Mouse (Mus musculus) midbrain, embryonic 14.5 days (tissue): ENCODE measurements around the gene Cpd. TPM values are rescaled to one million over a fixed set of nuclear protein-coding genes. Genes with fewer than 3 reads are reported as not detected.

Source experiments
- ATAC-seq: fragments of 200-750 bp; cut with Nextera tagmentation; 2 replicates; pipeline ENCODE4 v1.8.0; 2017; ENCODE audit warnings: moderate number of reproducible peaks, moderate library complexity; ENCODE audit not compliant: low FRiP score, low TSS enrichment
- DNase-seq: peaks from one replicate; pipeline ENCODE4 v3.0.0-alpha.2; 2015
- H3K27ac ChIP-seq: fragments of 300-500 bp; sonication (generic); replicated peaks from 2 replicates; pipeline ENCODE4 v1.5.1; 2014; ENCODE audit warnings: mild to moderate bottlenecking, low read depth, low read length, moderate library complexity
- H3K27me3 ChIP-seq: fragments of 300-500 bp; sonication (generic); 2 replicates; pipeline ENCODE4 v1.6.1; 2014; ENCODE audit warnings: low read length, control low read depth, mixed read lengths; ENCODE audit not compliant: control insufficient read depth, insufficient read depth
- H3K36me3 ChIP-seq: fragments of 300-500 bp; sonication (generic); 2 replicates; pipeline ENCODE4 v1.6.1; 2014; ENCODE audit warnings: low read length, control low read depth; ENCODE audit not compliant: control insufficient read depth, insufficient read depth
- H3K4me1 ChIP-seq: fragments of 300-500 bp; sonication (generic); 2 replicates; pipeline ENCODE4 v1.6.1; 2014; ENCODE audit warnings: mild to moderate bottlenecking, antibody characterized with exemption, low read length, control low read depth; ENCODE audit not compliant: control insufficient read depth, insufficient read depth
- H3K4me2 ChIP-seq: fragments of 300-500 bp; sonication (generic); 2 replicates; pipeline ENCODE4 v1.6.1; 2014; ENCODE audit warnings: mild to moderate bottlenecking, low read length, moderate library complexity
- H3K4me3 ChIP-seq: fragments of 300-500 bp; sonication (generic); replicated peaks from 2 replicates; pipeline ENCODE4 v1.5.1; 2014; ENCODE audit warnings: low read depth, low read length
- H3K9ac ChIP-seq: fragments of 300-500 bp; sonication (generic); replicated peaks from 2 replicates; pipeline ENCODE4 v1.6.1; 2014; ENCODE audit warnings: mild to moderate bottlenecking, low read length, moderate library complexity
- H3K9me3 ChIP-seq: fragments of 300-500 bp; sonication (generic); 2 replicates; pipeline ENCODE4 v1.6.1; 2016; ENCODE audit warnings: low read length, control low read depth, mixed read lengths; ENCODE audit not compliant: control insufficient read depth
- WGBS: fragments of 180-500 bp; shearing (Covaris S2); extraction: QIAGEN DNeasy Blood & Tissue Kit; methylation state at CpG from one replicate; pipeline ENCODE4 v1.1.7; 2014; 5-methylcytosine and 5-hydroxymethylcytosine counted together
- polyA plus RNA-seq: library from polyadenylated mRNA; unstranded; fragments of >200 nt; fragmentation: Nextera tagmentation; extraction: Ambion mirVana; gene quantifications from 2 replicates; pipeline ENCODE4 v1.2.1, GENCODE M21; 2014

Gene Cpd
- polyA plus RNA-seq, 1 experiment from 2014 or later, result 11.8 TPM

DNA sequence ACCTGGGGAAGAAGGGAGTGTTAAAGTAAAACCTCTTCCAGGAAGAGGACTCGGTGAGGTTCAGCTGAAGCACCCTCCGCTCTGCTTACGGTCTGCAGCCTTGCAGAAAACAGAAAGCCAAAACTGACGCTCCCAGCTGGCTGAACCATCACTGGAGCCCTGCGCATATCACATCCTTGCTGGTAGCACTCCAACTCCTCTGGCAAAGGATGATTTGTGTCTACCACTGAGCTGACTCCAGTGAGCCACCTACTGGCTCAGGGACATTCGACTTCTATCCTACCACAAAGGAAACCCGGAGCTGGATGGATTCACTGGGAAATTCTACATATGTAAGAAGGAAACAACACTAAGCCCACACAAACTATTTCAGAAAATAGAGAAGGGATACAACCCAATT, 102.3 kb downstream of the Cpd start:
- Histone ChIP-seq H3K4me1 (no peaks in the 10 kb centered on the region), H3K27me3 (no peaks in the 10 kb centered on the region), H3K4me3 (no peak overlapping the region), H3K9me3 (no peaks in the 10 kb centered on the region), H3K4me2 (no peak overlapping the region), H3K27ac (no peak overlapping the region), H3K36me3 (peaks cover 54% of the 10 kb centered on the region), H3K9ac (no peak overlapping the region)
- 82% methylated on average over 7 of the region's 7 CpGs for WGBS
- peak; percentile 65 for DNase-seq
- no peak for ATAC-seq

DNA sequence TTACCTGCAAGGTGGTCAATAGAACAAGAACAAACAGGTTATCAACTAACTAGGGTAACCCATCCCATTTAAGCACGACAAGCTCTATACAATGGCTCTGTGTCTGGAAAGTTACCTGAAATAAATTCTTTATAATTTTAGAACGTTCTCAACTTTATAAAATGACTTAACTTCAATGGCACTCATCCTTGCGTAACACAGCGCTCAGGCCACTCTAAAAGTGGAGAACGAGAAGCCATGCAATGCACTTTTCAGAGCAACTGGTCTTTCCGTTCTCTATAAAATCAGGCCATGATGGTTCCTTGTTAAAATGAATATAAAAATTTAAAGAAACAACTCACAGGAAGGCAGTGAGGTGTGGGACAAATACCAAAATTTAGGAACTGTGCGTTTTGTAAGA, 104.3 kb downstream of the Cpd start:
- Histone ChIP-seq H3K9me3 (no peaks in the 10 kb centered on the region), H3K27me3 (no peaks in the 10 kb centered on the region), H3K4me1 (no peaks in the 10 kb centered on the region), H3K27ac (no peak overlapping the region), H3K4me2 (no peak overlapping the region), H3K4me3 (no peak overlapping the region), H3K9ac (no peak overlapping the region), H3K36me3 (peaks cover 34% of the 10 kb centered on the region)
- DNase-seq, result no peak
- no peak for ATAC-seq
- 96% methylated on average over 7 of the region's 7 CpGs for WGBS

DNA sequence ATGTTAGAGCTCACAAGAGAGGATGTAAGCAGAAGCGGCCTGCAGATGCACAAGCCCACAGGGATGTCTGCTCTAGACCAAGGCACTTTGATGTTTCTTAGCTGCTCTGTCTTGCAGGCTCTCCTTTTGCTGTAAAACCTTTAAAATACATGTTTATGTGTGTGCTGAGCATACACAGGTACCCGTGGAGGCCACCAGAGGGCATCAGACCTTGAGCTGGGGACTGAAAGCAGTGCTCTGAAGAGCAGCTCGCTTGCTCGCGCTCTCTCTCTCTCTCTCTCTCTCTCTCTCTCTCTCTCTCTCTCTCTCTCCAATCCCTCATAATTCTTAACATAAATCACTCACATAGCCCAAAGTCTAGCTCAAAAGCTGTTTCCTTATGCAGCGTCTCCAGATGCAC, 107.7 kb downstream of the Cpd start:
- peaks cover 35% of the 10 kb centered on the region for H3K36me3 ChIP-seq
- no peaks in the 10 kb centered on the region for H3K9me3 ChIP-seq
- ATAC-seq (no peak), DNase-seq (peak; percentile 50)
- no peaks in the 10 kb centered on the region for H3K4me1 ChIP-seq
- no peak overlapping the region for H3K9ac ChIP-seq
- no peak overlapping the region for H3K4me2 ChIP-seq
- no peak overlapping the region for H3K27ac ChIP-seq
- WGBS, result 70% methylated on average over 6 of the region's 6 CpGs
- H3K27me3 ChIP-seq, result no peaks in the 10 kb centered on the region
- no peak overlapping the region for H3K4me3 ChIP-seq

DNA sequence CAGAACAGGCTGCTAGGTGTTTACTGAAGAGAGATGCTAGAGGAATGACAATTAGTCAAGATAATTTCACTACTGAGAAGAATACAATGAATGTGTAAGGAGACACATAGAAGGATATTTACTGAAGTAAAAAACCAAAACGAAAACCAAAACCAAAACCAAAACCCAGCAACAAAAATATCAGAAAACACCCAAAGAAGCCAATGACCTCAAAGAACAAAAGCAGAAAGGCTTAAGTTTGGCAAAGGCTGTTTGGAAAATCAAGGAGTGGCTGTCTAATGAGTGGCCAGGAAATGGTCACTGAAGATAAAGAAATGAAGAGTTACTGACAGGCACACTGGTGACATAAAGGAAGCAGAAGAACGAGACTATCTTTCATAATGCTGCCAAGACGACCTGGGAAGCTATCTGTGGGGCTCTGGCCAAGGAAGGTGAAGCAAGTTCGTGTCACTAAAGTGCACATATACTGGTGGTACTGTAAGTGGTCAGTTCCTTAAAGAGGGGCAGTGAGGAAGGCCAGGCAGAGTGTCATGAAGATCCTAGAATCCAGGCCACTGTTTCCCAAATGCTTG, 111.0 kb downstream of the Cpd start:
- peaks cover 46% of the 10 kb centered on the region for H3K36me3 ChIP-seq
- WGBS, result 82% methylated on average over 4 of the region's 4 CpGs
- H3K9ac ChIP-seq, result no peak overlapping the region
- no peak overlapping the region for H3K4me3 ChIP-seq
- H3K27ac ChIP-seq, result no peak overlapping the region
- H3K9me3 ChIP-seq, result no peaks in the 10 kb centered on the region
- H3K4me1 ChIP-seq, result no peaks in the 10 kb centered on the region
- no peak overlapping the region for H3K4me2 ChIP-seq
- no peak for DNase-seq
- H3K27me3 ChIP-seq, result no peaks in the 10 kb centered on the region
- no peak for ATAC-seq

DNA sequence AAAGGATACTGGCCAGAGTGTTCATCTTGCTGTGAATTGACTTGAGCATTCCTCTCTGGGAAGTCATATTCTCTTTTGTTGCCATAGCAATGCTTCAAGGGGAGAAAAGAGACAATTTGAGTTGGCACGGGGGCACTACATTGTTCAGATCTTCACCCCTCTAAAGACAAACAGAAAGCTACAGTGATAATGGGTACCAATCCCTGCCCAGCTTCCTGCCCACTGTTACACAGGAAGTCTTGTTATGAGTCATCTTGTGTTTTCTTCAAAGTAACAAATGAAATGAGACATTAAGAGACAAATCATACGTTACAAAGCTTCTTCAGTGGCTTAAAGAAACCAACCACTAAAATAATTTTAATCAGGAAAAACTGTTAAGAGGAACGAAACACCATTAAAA, 112.3 kb downstream of the Cpd start:
- no peak overlapping the region for H3K27ac ChIP-seq
- H3K4me2 ChIP-seq, result no peak overlapping the region
- no peaks in the 10 kb centered on the region for H3K4me1 ChIP-seq
- H3K27me3 ChIP-seq, result no peaks in the 10 kb centered on the region
- H3K4me3 ChIP-seq, result no peak overlapping the region
- WGBS, result 50% methylated on average over 3 of the region's 3 CpGs
- DNase-seq (peak; percentile 5), ATAC-seq (no peak)
- no peaks in the 10 kb centered on the region for H3K9me3 ChIP-seq
- no peak overlapping the region for H3K9ac ChIP-seq
- peaks cover 54% of the 10 kb centered on the region for H3K36me3 ChIP-seq

DNA sequence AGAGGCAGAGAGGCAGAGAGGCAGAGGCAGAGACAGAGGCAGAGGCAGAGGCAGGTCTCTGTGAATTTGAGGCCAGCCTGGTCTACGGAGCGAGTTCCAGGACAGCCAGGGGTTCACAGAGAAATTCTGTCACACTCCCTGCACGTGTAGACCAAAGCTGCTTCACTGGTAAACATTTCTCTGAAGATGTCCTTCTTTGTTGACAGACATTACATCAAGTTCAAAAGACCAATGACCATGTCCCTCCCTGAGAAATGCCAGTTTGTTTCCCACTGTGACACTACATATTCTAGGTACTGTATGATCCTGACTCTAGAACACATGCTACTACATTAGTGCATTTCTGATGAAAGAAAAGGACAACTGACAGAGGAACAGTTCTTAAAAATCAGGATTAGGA, 116.2 kb downstream of the Cpd start:
- H3K27ac ChIP-seq, result no peak overlapping the region
- no peak for ATAC-seq
- DNase-seq, result no peak
- H3K4me3 ChIP-seq, result no peak overlapping the region
- no peaks in the 10 kb centered on the region for H3K9me3 ChIP-seq
- H3K36me3 ChIP-seq, result peaks cover 69% of the 10 kb centered on the region
- WGBS, result 84% methylated on average over 3 of the region's 3 CpGs
- no peaks in the 10 kb centered on the region for H3K4me1 ChIP-seq
- no peaks in the 10 kb centered on the region for H3K27me3 ChIP-seq
- H3K4me2 ChIP-seq, result no peak overlapping the region
- H3K9ac ChIP-seq, result no peak overlapping the region

Other genes with a start within 250 kb of the Cpd start
- 102 and 136 TPM in 2 replicates for gene Abr, start 224.7 kb downstream of the Cpd start, polyA plus RNA-seq
- 0.73 and 0.76 TPM in 2 replicates for gene Bhlha9, start 174.5 kb downstream of the Cpd start, polyA plus RNA-seq
- 0.11 and 0.26 TPM in 2 replicates for gene Trarg1, start 167.2 kb downstream of the Cpd start, polyA plus RNA-seq
- gene Gosr1, start 83.4 kb downstream of the Cpd start, polyA plus RNA-seq, result 26.2 and 40.8 TPM in 2 replicates
- 0.16 TPM in 1 of 2 replicates, not detected in the other for gene Tmigd1, start 55.1 kb upstream of the Cpd start, polyA plus RNA-seq
- 113 and 136 TPM in 2 replicates for gene Blmh, start 77.8 kb upstream of the Cpd start, polyA plus RNA-seq
- gene Slc6a4, start 151.6 kb upstream of the Cpd start, polyA plus RNA-seq, result 5.0 and 6.1 TPM in 2 replicates
- gene Nsrp1, start 231.4 kb upstream of the Cpd start, polyA plus RNA-seq, result 50.5 and 54.7 TPM in 2 replicates